Mouse (Mus musculus): ENCODE results near the gene Npepps.

DNA sequence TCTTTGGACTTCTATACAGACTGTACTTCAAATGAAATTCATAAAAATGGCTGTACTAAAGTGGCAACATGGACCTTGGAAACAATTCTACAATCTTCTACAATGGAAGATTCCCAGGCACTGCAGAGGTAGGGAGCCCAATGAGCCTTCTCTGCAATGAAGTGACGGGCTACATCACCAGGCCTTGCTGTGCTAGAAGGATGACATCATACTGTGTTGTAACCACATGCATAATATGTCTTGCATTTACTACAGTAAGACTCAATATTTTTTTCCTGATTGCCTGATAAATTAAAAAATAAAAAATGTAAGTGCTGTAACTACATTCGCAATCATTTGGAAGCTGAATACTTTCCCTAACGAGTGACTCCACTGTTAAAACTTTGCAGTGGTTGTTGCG, 7.6 kb downstream of the Npepps start:
- TF ChIP-seq CTCF (IDR thresholded peaks at IDR 0.05; ENCODE audit: insufficient read depth, low read length) (no peak), POLR2A (IDR thresholded peaks at IDR 0.05; ENCODE audit: borderline replicate concordance, extremely low read depth, low read depth, low read length) (no peak)
